Mouse (Mus musculus) T-helper 2 cell (primary cell): Measurements from ENCODE around the gene Hif3a.
"Not testable (repeated sequence)": the region's sequence is repeated elsewhere in the genome, so short reads cannot be mapped to it uniquely, and the experiment has no call there.

Experiments
- in situ Hi-C: fragments of 300-600 bp; cut with MboI, MseI; formaldehyde crosslinking; loops from one replicate; pipeline ENCODE4 v1.15.1; 2025; ENCODE audit warnings: high pct_unique_total_duplicates

The Hif3a gene

GRCm38 (mm10) chr7:17062389-17062788 is at the start of gene Hif3a:
TSS of gene Hif3a (minus strand) at chr7:17062427.
- in situ Hi-C loops, result no loop called here

- in situ Hi-C loops, result not testable (repeated sequence)
Observed at GRCm38 (mm10) chr7:17101631-17102030, 39.4 kb upstream of the Hif3a start.

GRCm38 (mm10) chr7:17091280-17091679 is 29.1 kb upstream of the Hif3a start:
- in situ Hi-C loops, result no loop called here

GRCm38 (mm10) chr7:17090058-17090585 is 27.9 kb upstream of the Hif3a start:
- in situ Hi-C loops, result no loop called here

DNA sequence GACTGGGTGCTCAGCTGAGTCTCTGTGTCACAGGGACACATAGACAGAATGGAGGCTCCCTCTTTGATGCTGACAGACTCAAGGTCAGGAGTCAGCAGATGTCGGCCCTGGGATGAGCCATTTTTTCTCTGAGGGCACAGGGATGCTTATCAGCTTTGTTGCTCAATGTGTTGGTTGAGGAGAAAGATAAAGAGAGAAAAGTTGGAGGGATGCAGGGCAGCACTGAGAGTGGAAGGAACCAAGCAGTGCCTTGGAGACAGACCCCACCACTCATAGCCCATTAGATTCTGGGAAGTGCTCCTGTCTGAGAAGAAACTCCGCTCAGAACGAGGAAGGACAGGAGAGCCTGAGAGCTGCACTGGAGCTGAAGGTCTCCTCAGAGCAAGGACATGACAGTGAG is 25.5 kb upstream of the Hif3a start:
- in situ Hi-C loops, result no loop called here

DNA sequence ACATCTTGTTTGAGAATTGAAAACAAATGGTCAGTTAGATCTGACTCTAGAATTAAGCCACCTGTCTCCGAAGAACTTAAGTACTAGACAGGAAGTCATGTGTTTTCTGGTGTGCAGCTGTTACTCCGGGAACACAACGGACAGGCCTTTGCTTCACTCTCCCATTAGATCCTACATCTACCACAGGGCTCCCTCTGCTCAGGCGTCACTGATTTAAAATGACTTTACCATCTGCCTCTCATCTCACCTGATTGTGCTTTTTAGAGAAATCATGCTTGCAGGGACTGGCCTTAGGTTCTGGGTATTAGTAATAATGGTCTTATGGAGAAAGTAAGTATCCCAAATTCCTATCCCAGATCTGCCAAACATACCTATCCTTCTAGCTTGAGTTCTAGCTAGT is 20.5 kb upstream of the Hif3a start:
- in situ Hi-C loops, result no loop called here

GRCm38 (mm10) chr7:17078076-17078654 is 15.9 kb upstream of the Hif3a start:
- in situ Hi-C loops, result no loop called here

DNA sequence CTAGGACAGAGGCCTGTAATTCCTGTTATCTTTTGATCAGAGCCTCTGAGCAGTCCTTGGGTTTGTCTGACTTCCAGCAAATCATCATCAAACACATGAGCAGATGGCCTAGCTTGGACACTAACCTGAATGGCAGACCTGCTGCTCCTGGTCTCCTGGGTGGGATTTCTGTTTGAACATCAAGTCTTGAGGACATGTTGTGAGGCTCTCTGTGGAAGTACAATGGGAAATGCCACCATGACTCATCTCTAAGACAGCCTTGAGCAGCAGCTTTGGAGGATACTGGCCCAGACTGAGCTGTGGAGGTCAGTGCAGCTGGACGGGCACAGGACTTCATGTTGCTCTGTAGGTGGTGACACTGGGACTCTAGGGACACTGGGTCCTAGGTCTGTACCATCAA is 14.3 kb upstream of the Hif3a start:
- in situ Hi-C loops, result no loop called here

DNA sequence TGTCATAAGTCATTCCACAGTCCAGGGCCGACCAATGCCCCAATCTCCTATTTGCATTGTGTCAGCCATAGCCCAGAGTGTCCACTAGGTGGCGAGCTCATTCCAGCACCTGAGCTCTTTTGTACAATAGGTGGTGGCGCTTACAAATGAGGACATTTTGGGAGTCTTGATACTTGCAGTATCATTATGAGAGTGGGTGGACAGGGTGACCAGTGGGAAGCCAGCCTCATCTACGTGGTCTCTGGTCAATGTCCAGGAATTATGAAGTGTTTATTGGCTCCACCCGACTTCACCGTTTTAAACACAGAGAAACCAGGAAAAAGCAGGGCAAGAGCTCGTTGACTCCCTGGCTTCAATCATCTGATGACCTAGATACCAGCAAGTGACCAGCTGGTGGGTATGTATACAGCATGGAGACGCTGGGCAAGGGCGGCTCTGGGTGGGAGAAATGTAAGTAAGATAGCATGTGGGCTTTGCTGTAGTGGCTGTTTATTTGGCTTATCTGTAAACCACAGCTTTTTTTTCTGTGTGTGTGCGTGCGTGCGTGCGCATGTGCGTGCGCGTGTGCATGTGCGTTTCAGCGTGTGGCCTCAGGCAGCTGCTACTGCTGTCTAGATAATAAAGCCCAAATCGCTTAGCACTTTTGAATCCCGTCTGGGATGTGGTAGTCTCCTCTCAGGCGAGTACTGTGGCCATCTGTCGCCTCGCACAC is 11.8 kb upstream of the Hif3a start, which contains the start of gene Psg16:
TSS of gene Psg16 (plus strand) at position 137 of the 712 bp plus-strand sequence.
- in situ Hi-C loops, result no loop called here

DNA sequence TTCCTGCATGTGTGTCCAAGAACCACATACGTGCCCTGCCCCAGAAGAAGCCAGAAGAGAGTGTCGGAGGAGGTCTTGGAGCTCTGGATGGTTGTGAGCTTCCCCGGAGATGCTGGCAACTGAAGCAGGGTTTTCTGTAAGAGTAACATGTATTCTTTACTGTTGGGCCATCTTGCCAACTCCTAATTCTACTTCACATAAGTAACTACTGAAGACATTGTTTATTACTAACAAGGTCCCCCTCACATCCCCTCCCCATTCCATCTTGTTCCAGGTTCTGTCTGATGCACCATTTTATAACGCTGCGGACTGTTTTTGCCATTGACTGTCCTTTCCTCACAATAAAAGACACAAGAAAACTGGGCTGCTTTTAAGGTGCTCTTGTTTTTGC is 11.3 kb upstream of the Hif3a start:
- in situ Hi-C loops, result no loop called here

GRCm38 (mm10) chr7:17067651-17068050 is 5.4 kb upstream of the Hif3a start:
- in situ Hi-C loops, result not testable (repeated sequence)

- in situ Hi-C loops, result no loop called here
Observed at GRCm38 (mm10) chr7:17067000-17067399, 4.8 kb upstream of the Hif3a start.

- in situ Hi-C loops, result no loop called here
Observed at GRCm38 (mm10) chr7:17066412-17066811, 4.2 kb upstream of the Hif3a start.

GRCm38 (mm10) chr7:17065620-17066019 is 3.4 kb upstream of the Hif3a start:
- in situ Hi-C loops, result no loop called here

- in situ Hi-C loops, result no loop called here
Observed at GRCm38 (mm10) chr7:17062845-17063244, 618 bp upstream of the Hif3a start.

DNA sequence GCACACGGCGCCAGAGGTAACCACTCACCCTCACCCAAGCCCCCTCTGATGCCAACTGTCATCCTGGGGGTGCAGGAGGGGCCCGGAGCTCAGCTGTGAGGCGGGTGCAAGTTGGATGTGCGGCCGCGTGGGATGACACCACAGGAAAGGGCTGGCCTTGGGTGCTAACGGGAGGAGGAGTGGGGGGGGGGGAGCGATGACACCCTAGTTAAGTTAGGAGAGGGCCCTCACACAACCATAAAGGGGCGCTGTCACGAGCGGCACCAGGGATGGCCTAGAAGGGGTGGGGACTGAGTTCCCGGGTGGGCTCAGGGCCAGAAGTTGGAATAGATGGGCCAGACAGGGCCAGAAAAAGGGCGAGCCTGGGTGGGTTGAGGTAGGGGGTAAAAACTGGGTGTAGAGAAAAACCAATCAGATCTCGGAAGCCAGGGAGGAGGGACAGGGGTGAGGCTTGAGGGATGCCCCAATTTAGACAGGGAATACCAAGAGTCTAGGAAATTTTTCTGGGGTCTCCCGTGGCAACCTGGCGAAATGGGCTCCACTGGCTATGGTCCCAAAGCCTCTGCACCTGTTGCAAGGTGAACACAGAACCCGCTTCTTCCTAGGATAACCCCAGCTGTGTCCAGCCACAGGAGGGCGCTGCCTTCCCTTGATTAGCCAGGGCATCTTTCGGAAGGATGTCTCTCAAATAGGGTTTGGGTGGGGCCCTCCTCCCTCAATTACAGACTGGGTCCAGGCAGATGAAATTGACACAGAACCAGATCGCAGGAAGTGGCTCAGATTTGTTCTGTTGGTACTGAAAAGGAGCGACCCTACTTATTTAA is 1.2 kb downstream of the Hif3a start:
- in situ Hi-C loops, result no loop called here

DNA sequence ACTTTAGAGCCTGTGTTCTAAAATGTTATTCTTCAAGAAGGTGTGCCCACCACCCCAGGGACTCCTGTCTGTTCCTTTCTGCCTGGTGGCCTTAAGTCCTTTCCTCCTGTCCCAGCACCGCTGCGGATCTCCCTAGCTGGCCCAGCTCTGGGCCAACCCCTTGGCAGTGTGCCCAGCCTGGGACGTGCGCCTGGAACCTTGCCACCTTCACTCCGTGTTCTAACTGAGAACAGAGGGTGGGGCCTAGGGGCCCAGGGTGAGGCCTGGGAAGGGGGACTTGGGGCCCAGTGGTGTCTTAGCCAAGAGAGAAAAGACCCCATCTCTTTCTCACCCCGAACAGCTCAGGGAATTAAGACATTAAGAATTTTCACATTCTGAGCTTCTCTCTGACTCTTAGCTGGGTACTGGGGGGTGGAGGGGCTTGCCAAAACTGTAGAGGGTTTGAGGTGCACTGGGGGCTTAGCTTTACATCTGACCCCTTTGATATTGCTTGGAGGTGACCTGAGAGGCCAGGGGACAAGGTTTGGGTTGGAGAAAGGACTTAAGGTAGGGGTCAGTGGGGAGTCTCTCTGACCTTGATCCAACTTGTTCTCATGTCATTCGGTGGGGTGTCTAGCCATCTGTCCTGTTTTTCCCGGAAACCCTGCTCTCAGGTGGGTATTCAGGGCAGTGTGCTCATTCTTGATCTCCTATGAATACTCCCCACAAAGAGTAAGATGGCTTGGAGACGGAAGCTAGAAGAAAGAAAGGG is 2.0 kb downstream of the Hif3a start:
- in situ Hi-C loops, result no loop called here

DNA sequence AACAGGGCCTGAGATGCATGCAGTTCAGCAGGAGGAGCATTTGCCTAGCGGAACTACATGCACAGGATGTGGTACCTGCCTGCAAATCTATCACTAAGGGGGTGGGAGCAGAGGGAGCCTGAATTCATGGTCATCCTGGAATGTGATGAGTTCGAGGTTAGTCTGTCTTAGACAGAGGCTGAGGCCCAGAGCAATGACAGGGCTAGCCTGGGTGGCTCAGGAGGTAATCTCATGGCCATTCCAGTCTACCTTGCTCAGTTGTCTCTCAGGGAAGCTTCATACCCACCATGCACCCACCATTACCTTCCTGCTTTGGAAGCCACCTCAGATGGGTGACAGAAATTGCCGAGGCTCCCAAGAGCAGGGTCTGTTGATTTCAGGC is 2.8 kb downstream of the Hif3a start:
- in situ Hi-C loops, result loop anchor here (10.0 kb wide), 1 partner anchor 1125 kb away; no protein-coding TSS in a partner anchor

DNA sequence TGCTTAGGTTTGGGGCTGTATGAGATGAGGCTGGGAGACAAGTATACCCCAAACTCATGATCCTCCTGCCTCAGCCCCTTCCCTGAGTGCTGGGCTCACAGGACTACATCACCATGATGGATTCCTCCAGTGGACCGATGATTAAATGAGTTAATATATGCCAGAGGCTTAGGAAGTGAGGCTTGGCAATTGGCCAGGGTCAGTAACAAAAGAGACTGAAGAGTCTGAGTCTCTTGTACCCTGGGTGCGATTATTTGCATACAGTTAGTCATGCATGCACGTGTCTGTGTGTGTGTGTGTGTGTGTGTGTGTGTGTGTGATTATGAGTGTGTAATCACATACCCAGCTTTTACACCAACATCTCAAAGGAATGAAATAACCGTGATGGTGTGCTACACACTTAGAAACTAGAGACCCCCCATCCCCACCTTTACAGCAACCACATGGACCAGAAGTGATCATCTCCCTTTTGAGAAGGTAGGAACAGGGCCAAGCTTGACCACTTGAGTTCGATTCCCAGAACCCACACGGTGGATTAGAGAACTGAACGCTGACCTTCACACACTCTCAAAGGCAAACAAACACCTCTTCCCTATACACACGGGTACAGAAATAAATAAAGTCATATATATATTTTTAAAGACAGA is 3.3 kb downstream of the Hif3a start:
- in situ Hi-C loops, result loop anchor here (10.0 kb wide), 1 partner anchor 1124 kb away; no protein-coding TSS in a partner anchor

GRCm38 (mm10) chr7:17058071-17058689 is 4.0 kb downstream of the Hif3a start:
- in situ Hi-C loops, result loop anchor here (10.0 kb wide), 1 partner anchor 1123 kb away; no protein-coding TSS in a partner anchor
